Mouse (Mus musculus): ENCODE data around the gene Tcerg1l. TPM values are rescaled to one million over a fixed set of nuclear protein-coding genes. Genes with fewer than 3 reads are reported as not detected.

The Tcerg1l gene
- total RNA-seq, 2 experiments from 2014 or later, result not detected

DNA sequence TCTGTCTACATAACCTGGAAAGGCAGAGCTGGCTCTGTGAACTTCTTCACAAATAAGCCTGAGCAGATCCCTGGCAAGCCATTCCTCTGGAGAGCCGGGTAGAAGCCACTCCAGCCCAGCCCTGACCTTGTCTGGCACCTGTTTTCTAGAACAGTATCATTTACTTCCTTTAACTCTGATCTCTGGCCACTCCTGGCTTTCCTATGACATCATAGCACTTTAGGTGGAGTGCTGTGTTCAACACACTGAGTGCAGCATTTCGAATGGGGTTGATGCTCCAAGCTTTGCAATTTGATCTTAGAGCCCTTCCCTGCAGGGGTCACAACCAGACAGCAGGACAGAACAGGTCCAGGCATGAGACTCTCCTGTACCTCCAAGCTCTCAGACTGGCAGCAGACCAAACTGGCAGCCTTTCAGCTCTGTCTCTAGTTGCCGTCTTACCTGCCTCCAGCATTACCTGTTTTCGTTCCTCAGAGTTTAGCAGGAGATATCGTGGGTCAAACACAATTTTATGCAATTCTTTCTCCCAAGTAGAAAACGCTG lies 179.9 kb downstream of the Tcerg1l start:
- no peak for DNase-seq

DNA sequence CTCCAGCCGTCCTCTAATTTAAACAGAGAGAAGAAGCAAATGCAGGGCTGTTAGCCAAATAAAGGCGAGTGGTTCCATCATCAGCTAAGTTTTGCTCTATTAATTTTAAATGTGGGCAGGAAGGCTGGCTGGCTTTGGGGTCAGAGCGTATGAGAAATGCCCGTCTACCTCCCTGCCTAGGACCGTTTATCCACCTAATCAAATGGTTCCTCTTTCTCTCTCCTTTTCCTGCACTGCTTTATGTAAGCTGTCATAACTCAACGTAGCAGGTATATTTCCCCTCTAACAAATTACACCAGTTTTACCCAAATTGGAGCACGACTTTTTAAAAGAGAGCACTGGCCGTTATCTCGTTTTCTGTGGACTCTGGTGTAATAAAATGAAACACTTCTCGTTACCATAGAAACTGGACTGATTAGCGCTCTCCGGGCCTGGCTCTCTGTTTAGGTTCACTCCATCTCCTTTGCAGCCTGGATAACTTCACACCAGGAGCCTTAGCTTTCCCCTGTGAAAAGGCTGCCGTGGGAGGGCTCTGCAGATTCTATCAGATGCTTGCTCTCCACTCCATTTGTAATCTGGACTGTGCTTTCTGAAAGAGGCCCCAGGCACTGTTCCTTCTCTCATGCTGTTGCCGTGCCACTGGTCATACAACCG lies 182.2 kb downstream of the Tcerg1l start:
- DNase-seq, result no peak

DNA sequence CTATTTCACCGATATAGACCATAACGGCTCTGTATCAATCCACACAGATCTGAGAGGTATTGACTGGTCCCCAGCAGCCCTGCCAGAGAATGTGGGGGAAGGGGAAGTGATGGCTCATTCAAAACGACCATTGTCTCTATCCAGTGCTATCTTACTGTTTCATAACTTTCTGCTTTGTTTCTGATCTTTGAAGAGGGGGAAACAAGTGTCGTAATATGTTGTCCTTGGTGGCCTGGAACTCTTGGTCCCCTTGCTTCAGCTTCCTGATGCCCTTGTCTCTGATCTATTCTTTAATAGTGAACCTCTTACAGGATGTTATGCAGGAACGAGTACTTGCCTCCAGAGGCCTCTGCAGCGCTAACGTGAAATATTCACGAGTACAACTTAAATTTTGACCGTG lies 182.8 kb downstream of the Tcerg1l start:
- DNase-seq, result no peak

DNA sequence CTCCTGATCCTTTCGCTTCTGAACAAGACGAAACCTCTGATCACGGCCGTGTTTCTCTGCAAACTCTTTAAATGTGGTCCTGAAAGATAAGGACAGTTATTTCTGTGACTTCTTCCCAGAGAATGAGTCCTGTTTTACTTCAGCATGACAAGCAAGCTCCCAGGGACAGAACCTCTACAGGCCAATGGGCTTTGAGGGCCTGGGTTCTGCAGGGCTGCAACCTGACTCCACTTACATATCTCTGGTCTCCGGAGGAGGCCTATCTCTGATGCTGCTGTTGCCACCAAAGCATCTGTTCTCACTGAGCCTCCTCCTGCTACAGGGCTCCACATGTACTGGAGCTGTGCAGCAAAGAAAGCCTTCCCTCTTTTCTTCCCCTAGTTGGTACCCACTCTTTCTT lies 187.8 kb downstream of the Tcerg1l start:
- no peak for DNase-seq

DNA sequence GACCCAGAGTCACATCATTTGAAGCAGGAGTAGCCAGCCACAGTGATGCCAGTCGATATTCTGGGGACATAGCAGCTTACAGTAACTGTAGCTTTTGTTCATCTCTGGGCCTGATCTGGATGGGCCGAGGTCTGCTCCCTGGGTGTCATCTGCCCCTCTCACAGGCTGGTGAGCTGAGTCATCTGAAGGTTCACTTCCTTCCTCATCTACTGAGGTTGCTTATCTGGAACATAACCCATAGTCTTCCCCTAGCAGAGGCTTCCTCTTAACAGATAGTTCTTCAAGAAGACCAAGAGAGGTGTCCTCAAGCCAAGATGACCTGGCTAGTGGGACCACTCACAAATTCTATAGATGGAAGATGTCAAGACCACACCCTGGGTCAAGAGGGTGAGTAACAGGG lies 192.4 kb downstream of the Tcerg1l start:
- no peak for DNase-seq

DNA sequence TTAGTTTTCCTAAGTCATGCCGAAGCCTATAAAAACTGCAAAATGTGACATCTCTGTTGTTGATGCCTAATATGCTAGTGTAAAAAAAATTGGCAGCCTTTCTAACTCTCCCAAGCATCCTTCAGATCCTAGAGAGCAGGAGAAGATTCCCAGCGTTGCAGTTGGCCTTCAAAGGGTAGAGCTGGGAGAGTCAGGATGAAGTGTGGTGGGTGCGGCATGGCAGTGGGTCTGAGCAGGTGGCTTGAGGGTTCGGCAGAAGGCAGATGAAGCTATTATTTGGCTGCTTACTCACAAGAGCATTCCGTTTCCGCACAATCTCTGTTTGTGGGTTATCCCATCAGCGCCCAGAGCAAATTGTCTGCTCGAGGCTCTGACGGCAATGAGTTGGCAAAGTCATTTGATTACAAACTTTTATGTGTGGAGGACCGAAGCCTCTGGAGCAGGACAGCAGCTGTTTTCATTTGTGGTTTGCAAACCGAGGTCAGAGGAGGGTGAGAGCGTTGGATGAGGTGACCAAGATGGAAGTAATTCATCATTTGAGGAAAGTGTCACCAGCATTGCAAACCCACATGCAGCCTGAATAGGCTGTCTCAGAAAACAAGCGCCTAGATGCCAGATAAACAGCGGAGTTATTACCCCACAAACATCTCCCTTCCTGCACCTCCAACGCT lies 195.2 kb downstream of the Tcerg1l start:
- DNase-seq, result no peak

DNA sequence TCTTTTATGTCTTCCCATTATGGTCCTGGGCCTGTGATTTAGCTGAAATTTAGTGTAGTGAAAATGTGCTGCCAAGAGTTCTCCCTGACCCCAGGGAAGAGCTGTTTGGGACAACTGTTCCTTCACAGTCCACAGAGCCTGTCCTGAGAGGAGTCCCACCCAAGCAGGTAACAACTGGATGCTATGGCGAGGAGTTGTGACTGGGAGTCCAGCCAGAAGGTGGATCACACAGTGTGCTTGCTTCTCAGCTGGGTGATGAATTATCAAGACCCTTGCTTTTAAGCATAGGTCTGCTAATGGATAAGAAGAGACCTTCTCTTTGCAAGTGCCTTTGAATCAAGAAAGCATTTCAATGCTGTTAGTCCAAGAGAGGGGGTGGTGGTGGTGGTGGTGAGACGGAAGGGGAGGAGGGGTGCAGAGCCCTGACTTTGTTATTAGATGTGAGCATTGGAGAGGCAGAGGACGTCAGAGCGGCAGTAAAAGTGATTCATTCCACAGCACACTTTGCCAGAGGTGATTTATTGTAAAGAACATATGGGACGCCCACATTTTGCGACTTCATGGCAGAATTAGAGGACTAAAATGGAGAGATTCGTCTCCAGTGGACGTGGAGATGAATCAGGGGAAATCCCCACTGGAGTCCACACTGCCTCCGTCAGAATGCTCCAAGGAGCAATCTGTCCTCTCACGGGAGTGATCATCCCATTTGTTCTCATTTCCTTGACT lies 198.0 kb downstream of the Tcerg1l start:
- DNase-seq, result no peak

DNA sequence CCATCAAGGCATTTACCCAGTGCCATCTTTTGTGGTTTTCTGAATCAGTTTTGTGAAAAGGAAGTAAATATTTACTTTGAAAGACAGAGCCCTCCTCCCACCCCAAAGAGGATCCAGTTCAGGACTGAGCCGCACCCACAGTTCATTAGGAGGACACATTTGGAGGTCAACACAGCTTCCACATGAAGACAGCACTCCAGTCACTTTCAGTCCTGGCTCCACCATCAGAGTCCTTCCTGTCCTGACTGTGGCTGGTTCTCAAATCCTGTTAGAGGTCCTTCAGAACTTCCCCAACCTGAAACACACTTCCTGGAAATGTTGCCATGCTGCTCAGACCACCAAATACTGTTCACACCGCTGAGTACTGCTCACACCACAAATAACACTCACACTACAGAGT lies 201.4 kb downstream of the Tcerg1l start:
- no peak for DNase-seq

DNA sequence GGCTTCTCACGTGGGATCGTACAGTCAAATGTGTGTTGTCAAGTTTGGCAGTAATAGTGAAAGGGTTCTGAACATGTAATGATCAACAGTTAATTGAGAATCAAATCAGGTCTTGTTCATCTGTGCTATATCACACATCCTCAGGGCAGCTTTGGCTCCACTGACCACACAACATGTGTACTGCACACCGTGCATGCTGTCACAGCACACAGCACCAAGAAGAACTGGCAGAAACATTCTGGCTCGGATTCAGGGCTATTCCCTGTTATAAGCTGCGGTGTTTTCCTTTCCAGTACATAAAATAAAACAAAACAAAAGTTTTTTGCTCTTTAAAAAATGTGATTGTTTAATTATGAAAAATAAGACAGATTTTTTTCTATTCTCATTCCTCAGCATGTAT lies 213.3 kb downstream of the Tcerg1l start:
- DNase-seq, result no peak

DNA sequence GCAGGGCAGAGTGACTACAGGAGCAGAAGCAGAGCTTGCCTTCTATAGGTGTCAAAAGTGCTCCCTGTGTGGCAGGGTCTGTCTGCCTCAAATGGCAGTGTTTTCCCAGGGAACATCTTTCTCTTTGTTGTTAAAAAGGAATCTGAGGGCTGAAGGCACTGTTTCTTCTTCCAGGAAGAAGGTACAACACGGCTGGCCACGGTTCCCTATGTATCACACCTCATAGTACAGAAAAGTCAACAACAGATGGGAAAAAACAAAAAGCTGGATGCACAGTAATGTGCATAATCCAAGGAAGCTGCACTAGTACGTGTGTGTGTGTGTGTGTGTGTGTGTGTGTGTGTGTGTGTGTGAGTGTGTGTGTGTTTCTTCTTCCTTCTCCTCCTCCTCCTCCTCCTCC lies 215.3 kb downstream of the Tcerg1l start:
- DNase-seq, result no peak

DNA sequence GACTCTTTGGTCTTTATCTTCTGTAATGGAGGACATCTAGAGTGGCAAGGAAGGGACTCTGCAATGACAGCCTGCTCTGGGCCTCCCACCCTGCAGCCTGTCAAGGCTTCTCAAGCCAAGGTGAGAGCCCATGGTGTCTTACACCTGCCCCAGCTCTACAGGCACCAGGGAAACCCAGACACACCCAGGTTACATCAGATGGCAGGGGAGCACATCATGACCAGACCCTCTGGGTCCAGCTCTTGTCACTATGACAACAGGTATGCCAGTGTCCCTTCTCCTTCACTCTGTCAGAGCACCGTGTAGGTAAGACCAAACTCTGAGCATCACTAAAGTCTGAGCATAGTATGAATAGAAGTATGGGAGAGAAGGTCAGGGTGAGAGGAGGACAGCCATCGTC lies 218.9 kb downstream of the Tcerg1l start:
- no peak for DNase-seq

DNA sequence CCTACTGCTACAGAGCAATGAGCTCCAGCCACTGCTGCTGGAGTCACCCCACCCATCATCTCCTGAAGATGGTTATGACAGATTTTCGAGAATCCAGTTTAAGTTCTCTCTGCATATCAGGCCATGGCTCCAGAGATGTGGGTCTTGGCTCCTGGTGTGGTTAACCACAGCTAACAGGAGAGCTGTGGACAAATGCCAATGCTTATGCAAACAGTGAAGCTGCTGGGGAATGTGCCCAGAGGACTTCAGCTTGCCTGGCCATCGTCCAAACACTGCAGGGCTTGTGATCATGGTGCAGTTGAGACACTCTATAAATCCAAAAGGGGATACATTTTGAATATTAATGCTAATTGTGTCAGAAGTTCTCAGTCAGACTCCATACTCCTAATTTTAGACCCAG lies 221.5 kb downstream of the Tcerg1l start:
- DNase-seq, result no peak

DNA sequence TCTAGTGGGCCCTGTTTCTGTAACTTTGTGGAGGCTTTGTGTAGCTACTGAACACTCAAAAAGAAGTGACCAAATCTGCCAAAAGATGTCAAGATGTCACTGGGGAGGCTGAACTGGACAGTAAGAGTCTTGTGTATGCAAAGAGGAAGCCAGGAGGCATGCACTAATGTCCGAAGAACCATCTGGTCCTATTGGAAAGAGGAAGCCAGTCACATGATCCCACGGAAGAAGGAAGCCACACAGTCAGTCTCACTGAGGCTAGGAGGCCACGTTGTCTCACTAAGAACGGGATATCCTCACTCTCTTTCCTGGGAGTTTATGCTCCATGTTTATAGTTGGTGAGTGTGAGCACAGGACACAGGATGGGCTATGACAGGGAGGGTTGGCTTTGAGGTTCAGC lies 227.1 kb downstream of the Tcerg1l start:
- no peak for DNase-seq

Measured in gastrocnemius, postnatal 25 days (tissue).